Mouse (Mus musculus) hindbrain, embryonic 16.5 days (tissue): ENCODE results near the gene Pdk2. TPM values are rescaled to one million over a fixed set of nuclear protein-coding genes. Genes with fewer than 3 reads are reported as not detected.
"Not testable (repeated sequence)": the region's sequence is repeated elsewhere in the genome, so short reads cannot be mapped to it uniquely, and the experiment has no call there.

Source experiments
- ATAC-seq: fragments of 200-750 bp; cut with Nextera tagmentation; 2 replicates; pipeline ENCODE4 v1.8.0; 2017; ENCODE audit warnings: moderate TSS enrichment, moderate library complexity
- H3K27ac ChIP-seq: fragments of 300-500 bp; sonication (generic); 2 replicates; pipeline ENCODE4 v1.5.1; 2014; ENCODE audit warnings: low read depth, mild to moderate bottlenecking, control low read depth, low read length, moderate library complexity
- H3K27me3 ChIP-seq: fragments of 300-500 bp; sonication (generic); replicated peaks from 2 replicates; pipeline ENCODE4 v1.6.1; 2014; ENCODE audit warnings: low read length; ENCODE audit not compliant: control insufficient read depth, insufficient read depth
- H3K36me3 ChIP-seq: fragments of 300-500 bp; sonication (generic); 2 replicates; pipeline ENCODE4 v1.6.1; 2014; ENCODE audit warnings: mild to moderate bottlenecking, low read length, moderate library complexity, mixed read lengths; ENCODE audit not compliant: control insufficient read depth, insufficient read depth
- H3K4me1 ChIP-seq: fragments of 300-500 bp; sonication (generic); 2 replicates; pipeline ENCODE4 v1.6.1; 2014; ENCODE audit warnings: low read depth, low read length; ENCODE audit not compliant: control insufficient read depth, insufficient read depth
- H3K4me2 ChIP-seq: fragments of 300-500 bp; sonication (generic); 2 replicates; pipeline ENCODE4 v1.6.1; 2014; ENCODE audit warnings: mild to moderate bottlenecking, low read length, control low read depth, moderate library complexity
- H3K4me3 ChIP-seq: fragments of 300-500 bp; sonication (generic); 2 replicates; pipeline ENCODE4 v1.5.1; 2014; ENCODE audit warnings: mild to moderate bottlenecking, low read length, control low read depth, moderate library complexity
- H3K9ac ChIP-seq: fragments of 300-500 bp; sonication (generic); 2 replicates; pipeline ENCODE4 v1.6.1; 2014; ENCODE audit warnings: low read depth, mild to moderate bottlenecking, control low read depth, low read length, moderate library complexity
- H3K9me3 ChIP-seq: fragments of 300-500 bp; sonication (generic); 2 replicates; pipeline ENCODE4 v1.6.1; 2014; ENCODE audit warnings: mild to moderate bottlenecking, low read length, moderate library complexity; ENCODE audit not compliant: control insufficient read depth
- WGBS: fragments of 180-500 bp; shearing (Covaris S2); extraction: QIAGEN DNeasy Blood & Tissue Kit; methylation state at CpG from one replicate; pipeline ENCODE4 v1.1.7; 2014; 5-methylcytosine and 5-hydroxymethylcytosine counted together
- polyA plus RNA-seq: library from polyadenylated mRNA; unstranded; fragments of >200 nt; fragmentation: Nextera tagmentation; extraction: Ambion mirVana; gene quantifications from 2 replicates; pipeline ENCODE4 v1.2.1, GENCODE M21; 2015

Gene Pdk2
- polyA plus RNA-seq, 1 experiment from 2014 or later, result 34.6 TPM

DNA sequence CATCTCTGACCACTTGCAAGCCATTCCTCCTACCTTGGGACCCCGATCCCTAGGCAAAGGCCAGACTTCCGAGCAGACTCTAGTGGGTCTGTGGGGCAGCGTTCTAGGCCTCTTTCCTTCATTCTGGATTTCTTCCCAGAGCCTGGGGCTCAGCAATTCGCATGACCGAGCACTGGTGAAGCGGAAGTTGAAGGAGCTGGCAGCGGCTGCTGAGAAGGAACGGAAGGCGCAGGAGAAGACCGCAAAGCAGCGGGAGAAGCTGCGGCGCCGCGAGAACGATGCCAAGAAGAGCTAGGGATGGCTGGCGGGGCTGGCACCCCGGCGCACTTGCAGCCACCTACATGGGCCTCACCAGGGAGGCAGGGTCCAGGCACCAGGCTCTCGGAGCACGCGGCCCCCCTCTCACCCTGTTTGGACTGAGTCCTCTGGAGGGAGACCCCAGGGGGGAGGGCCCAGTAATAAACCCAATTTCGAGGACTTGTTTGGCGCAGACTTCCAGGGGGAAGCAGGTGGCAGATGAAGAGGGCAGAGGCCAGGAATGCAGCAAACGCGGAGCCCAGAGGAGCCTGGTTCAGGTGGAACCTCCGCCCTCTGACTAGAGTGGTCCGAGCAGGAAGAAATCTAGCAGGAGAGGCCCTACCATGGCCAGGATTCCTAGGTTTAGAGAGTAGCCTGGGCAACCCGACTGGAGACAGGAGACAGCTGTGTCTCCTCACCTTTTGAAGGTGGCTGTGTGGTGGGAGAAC lies 16.5 kb downstream of the Pdk2 start:
- no peak overlapping the region for H3K9ac ChIP-seq
- peak overlapping the region; percentile 71 for H3K27ac ChIP-seq
- no peaks in the 10 kb centered on the region; the same call in 1 of the 2 replicates for H3K4me1 ChIP-seq
- no peak overlapping the region for H3K4me2 ChIP-seq
- ATAC-seq, result no peak; the same call in 1 of the 2 replicates
- no peak overlapping the region for H3K4me3 ChIP-seq
- peaks cover 47% of the 10 kb centered on the region for H3K36me3 ChIP-seq
- no peaks in the 10 kb centered on the region for H3K27me3 ChIP-seq
- WGBS, result 59% methylated on average over 28 of the region's 29 CpGs
- H3K9me3 ChIP-seq, result no peaks in the 10 kb centered on the region

GRCm38 (mm10) chr11:95023481-95023880 lies 17.7 kb downstream of the Pdk2 start:
- Histone ChIP-seq H3K9me3 (no peaks in the 10 kb centered on the region), H3K4me1 (no peaks in the 10 kb centered on the region; the same call in 1 of the 2 replicates), H3K9ac (no peak overlapping the region), H3K4me3 (no peak overlapping the region), H3K4me2 (no peak overlapping the region), H3K27me3 (no peaks in the 10 kb centered on the region), H3K36me3 (peaks cover 47% of the 10 kb centered on the region), H3K27ac (peak overlapping the region; percentile 13; the same call in 1 of the 2 replicates)
- ATAC-seq, result no peak
- WGBS, result 95% methylated on average over 9 of the region's 9 CpGs

DNA sequence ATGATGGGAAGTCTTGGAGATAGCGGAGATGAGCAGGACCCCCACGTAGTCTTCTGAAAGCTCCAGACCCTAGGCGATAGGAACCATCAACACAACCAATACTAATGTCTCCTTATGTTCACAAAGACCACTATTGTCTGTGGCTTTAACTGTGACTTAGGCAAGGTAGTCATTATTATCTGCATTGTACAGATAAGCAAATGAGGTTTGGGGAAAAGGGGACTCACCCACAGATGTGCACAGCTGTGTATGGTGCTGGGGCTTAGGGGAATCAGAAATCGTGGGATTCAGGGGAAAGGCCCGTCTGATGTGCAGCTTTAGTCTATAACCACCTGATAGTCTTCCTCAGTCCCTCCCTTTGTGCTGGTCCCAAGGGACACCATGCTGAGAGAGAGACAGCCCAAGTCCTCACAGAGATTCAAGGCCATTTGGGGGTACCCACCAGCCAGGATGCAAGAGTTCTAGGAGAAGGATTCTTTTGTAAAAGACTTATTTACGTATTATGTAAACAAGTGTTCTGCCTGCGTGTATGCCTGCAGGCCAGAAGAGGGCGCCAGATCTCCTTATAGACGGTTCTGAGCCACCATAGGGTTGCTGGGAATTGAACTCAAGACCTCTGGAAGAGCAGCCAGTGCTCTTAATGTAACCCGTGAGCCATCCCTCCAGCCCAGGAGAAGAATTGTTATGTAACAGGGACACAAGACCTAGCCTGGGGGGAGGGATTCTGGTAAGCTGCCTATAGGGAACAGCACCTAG lies 18.7 kb downstream of the Pdk2 start:
- Histone ChIP-seq H3K27me3 (no peaks in the 10 kb centered on the region), H3K4me1 (no peaks in the 10 kb centered on the region; the same call in 1 of the 2 replicates), H3K4me3 (no peak overlapping the region), H3K4me2 (no peak overlapping the region), H3K9me3 (no peaks in the 10 kb centered on the region), H3K36me3 (peaks cover 47% of the 10 kb centered on the region), H3K9ac (no peak overlapping the region), H3K27ac (no peak overlapping the region)
- 78% methylated on average over 10 of the region's 10 CpGs for WGBS
- no peak for ATAC-seq

DNA sequence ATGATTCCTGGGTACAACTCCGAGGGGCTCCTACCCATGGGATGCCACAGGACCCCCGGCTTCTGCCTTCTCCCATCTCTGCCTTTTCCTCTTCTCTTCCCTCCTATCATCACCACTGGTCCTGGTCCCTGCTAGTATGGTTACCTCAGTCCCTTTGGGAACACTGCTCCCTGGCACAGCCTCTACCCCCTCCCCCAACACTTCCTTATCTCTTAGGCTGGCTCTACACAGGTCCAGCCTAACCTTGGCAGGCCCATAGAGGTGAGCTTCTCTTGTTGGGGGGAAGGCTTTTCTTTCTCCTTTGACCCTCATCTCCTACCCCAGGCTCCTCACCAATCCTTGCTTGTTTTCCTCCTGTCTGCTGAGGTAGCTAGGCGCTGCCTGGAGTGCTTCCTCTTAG lies 25.7 kb downstream of the Pdk2 start:
- Histone ChIP-seq H3K4me3 (no peak overlapping the region), H3K4me2 (no peak overlapping the region), H3K4me1 (peaks cover 27% of the 10 kb centered on the region), H3K27ac (no peak overlapping the region), H3K9ac (no peak overlapping the region), H3K27me3 (no peaks in the 10 kb centered on the region), H3K9me3 (no peaks in the 10 kb centered on the region), H3K36me3 (peaks cover 8% of the 10 kb centered on the region)
- no peak for ATAC-seq
- WGBS, result 70% methylated on average over 3 of the region's 3 CpGs

DNA sequence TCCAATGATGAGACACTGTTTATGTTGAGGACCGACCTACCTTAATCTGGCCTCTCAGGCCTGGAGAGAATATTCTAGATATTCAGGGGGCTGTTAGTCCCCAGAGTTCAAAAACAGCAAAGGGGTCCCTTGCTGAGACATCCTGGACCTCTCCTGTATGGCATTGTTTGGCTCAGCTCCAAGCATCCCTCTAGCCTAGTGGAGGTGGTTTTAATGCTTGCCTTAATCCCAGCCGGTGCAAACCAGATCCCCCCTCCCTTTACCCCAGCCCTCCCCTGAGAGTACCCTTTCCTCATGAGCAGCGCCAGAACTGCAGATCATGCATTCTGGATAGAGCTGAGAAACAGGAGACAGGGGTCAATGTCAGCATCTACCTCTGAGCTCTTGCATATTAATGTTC lies 28.7 kb downstream of the Pdk2 start:
- ATAC-seq, result no peak
- H3K4me3 ChIP-seq, result peak overlapping the region; percentile 92
- H3K36me3 ChIP-seq, result peaks cover 5% of the 10 kb centered on the region; the same call in 1 of the 2 replicates
- H3K4me2 ChIP-seq, result peak overlapping the region; percentile 82
- H3K27me3 ChIP-seq, result no peaks in the 10 kb centered on the region
- H3K27ac ChIP-seq, result no peak overlapping the region
- H3K4me1 ChIP-seq, result peaks cover 39% of the 10 kb centered on the region
- peak overlapping the region; percentile 29; the same call in 1 of the 2 replicates for H3K9ac ChIP-seq
- WGBS, result 34% methylated on average over 3 of the region's 3 CpGs
- no peaks in the 10 kb centered on the region for H3K9me3 ChIP-seq

DNA sequence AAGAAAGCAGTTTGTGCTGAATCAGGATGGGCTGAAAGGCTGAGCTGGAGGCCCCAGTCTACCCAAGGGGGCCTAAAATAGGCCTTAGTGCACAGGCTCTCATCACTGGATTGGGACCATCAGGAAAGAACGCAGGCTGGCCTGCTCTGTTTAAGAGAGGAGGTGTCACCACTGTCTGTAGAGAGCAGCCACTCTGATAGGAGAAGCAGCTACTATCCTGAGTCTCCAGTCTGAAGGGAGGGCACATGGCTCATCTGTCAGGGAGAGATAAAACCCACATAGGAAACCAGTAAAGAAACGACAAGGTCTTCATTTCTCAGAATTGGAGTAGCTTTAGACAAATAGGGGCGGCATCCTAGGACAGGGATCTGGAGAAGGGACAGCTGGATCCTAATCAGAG lies 29.1 kb downstream of the Pdk2 start:
- H3K4me3 ChIP-seq, result peak overlapping the region; percentile 92
- no peak overlapping the region for H3K27ac ChIP-seq
- H3K9ac ChIP-seq, result peak overlapping the region; percentile 66
- H3K4me2 ChIP-seq, result peak overlapping the region; percentile 82
- H3K36me3 ChIP-seq, result peaks cover 5% of the 10 kb centered on the region; the same call in 1 of the 2 replicates
- H3K9me3 ChIP-seq, result no peaks in the 10 kb centered on the region
- no peaks in the 10 kb centered on the region for H3K27me3 ChIP-seq
- WGBS, result 51% methylated on average over 3 of the region's 3 CpGs
- H3K4me1 ChIP-seq, result peaks cover 43% of the 10 kb centered on the region
- no peak for ATAC-seq

DNA sequence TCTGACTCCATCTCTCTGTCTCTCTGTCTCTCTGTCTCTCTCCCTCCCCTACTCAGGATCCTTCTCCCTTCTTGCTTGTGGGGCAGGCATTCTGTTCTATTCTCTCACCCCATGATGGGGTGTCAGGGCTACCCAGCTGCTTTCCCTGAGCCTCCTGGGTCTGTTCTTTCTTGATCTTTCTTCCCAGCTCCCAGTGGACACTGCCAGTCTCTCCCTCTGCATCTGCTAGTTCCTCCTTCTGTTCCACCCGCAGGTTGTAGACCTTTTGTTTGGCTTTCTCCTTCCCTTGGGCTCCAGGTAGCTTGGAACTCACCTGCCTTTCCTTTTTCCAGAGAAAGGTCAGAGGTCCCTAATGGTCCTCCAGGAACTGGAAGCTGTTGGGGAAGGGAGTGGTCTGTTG lies 29.7 kb downstream of the Pdk2 start:
- peak overlapping the region; percentile 52 for H3K27ac ChIP-seq
- H3K9me3 ChIP-seq, result no peaks in the 10 kb centered on the region
- peaks cover 5% of the 10 kb centered on the region; the same call in 1 of the 2 replicates for H3K36me3 ChIP-seq
- no peak for ATAC-seq
- H3K9ac ChIP-seq, result peak overlapping the region; percentile 66
- peak overlapping the region; percentile 92 for H3K4me3 ChIP-seq
- 28% methylated on average over 1 of the region's 1 CpGs for WGBS
- peaks cover 49% of the 10 kb centered on the region for H3K4me1 ChIP-seq
- no peaks in the 10 kb centered on the region for H3K27me3 ChIP-seq
- H3K4me2 ChIP-seq, result peak overlapping the region; percentile 82

DNA sequence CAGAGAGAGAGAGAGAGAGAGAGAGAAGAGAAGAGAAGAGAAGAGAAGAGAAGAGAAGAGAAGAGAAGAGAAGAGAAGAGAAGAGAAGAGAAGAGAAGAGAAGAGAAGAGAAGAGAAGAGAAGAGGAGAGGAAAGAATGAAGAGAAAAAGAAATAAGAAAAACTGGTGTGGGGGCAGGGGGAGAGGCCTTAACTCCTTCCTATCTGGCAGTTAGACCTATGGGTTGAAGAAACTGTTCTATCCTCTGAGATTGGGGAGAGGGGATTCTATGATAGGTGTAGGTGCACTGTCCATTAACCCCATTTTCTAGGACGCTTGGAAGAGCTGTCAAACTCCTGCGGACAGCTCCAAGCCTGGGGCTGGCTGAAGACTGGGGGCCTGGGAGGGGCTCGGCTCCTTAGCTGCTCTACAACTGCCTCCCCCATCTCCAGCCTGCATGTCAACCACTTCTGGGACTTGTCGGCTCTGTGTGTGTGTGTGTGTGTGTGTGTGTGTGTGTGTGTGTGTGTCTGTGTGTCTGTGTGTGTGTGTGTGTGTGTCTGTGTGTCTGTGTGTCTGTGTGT lies 30.2 kb downstream of the Pdk2 start:
- not testable (repeated sequence) for ATAC-seq, H3K27me3 ChIP-seq, H3K36me3 ChIP-seq, H3K27ac ChIP-seq, H3K9me3 ChIP-seq
- peak overlapping the region; percentile 82 for H3K4me2 ChIP-seq
- H3K4me1 ChIP-seq, result peaks cover 54% of the 10 kb centered on the region
- H3K9ac ChIP-seq, result peak overlapping the region; percentile 99
- 5% methylated on average over 4 of the region's 4 CpGs for WGBS
- H3K4me3 ChIP-seq, result peak overlapping the region; percentile 92
